Mouse (Mus musculus) mouse embryonic stem cell (cell line): ENCODE results near the gene Elavl1.
"Not testable (repeated sequence)": the region's sequence is repeated elsewhere in the genome, so short reads cannot be mapped to it uniquely, and the experiment has no call there.

Source experiments
- in situ Hi-C, 2 experiments: fragments of 300-500 bp; cut with MboI; formaldehyde crosslinking; loops; 1 replicate in 1 of 2; 3 replicates in 1 of 2; pipeline ENCODE4 v1.14.3; 2019 to 2020; ENCODE audit warnings: low sequenced_read_pairs in 2 of 2, low pct_unique_long_range_greater_than_20kb in 1 of 2, mixed read lengths in 1 of 2; ENCODE audit not compliant: unreplicated experiment in 1 of 2

Elavl1 gene

GRCm38 (mm10) chr8:4269609-4270008 is 55.6 kb downstream of the Elavl1 start:
- in situ Hi-C loops = no loop called here

- in situ Hi-C loops = no loop called here
Measured at GRCm38 (mm10) chr8:4267627-4268026, 57.6 kb downstream of the Elavl1 start.

- in situ Hi-C loops = no loop called here
Measured at GRCm38 (mm10) chr8:4265160-4265914, 59.9 kb downstream of the Elavl1 start.

- in situ Hi-C loops = no loop called here
Measured at GRCm38 (mm10) chr8:4263105-4263791, 62.0 kb downstream of the Elavl1 start.

GRCm38 (mm10) chr8:4259805-4260170 is 65.4 kb downstream of the Elavl1 start:
- in situ Hi-C loops = no loop called here

GRCm38 (mm10) chr8:4259125-4259804 is 65.9 kb downstream of the Elavl1 start, which contains the start of gene Ctxn1:
TSS of gene Ctxn1 (minus strand) at chr8:4259274.
- in situ Hi-C loops = no loop called here

GRCm38 (mm10) chr8:4258678-4259077 is 66.5 kb downstream of the Elavl1 start:
- in situ Hi-C loops = no loop called here

- in situ Hi-C loops = no loop called here
Measured at GRCm38 (mm10) chr8:4258233-4258632, 67.0 kb downstream of the Elavl1 start.

GRCm38 (mm10) chr8:4257350-4257749 is 67.9 kb downstream of the Elavl1 start:
- in situ Hi-C loops = no loop called here

GRCm38 (mm10) chr8:4256911-4257310 is 68.3 kb downstream of the Elavl1 start:
- in situ Hi-C loops = no loop called here

GRCm38 (mm10) chr8:4255471-4255870 is 69.7 kb downstream of the Elavl1 start:
- in situ Hi-C loops = not testable (repeated sequence)

GRCm38 (mm10) chr8:4254001-4254400 is 71.2 kb downstream of the Elavl1 start:
- in situ Hi-C loops = no loop called here

- in situ Hi-C loops = no loop called here
Measured at GRCm38 (mm10) chr8:4252934-4253841, 72.0 kb downstream of the Elavl1 start, which contains the start of gene Snapc2. TSS of gene Snapc2 (plus strand) at chr8:4253080.

GRCm38 (mm10) chr8:4252116-4252760 is 73.0 kb downstream of the Elavl1 start:
- in situ Hi-C loops = no loop called here

GRCm38 (mm10) chr8:4250306-4250970 is 74.8 kb downstream of the Elavl1 start:
- in situ Hi-C loops = no loop called here

GRCm38 (mm10) chr8:4249213-4249612 is 76.0 kb downstream of the Elavl1 start:
- in situ Hi-C loops = no loop called here

GRCm38 (mm10) chr8:4247951-4248540 is 77.2 kb downstream of the Elavl1 start, which contains the start of gene Tgfbr3l:
TSS of gene Tgfbr3l (plus strand) at chr8:4248214.
- in situ Hi-C loops = no loop called here
